Mouse (Mus musculus): ENCODE measurements at regions not wholly inside any gene's neighbourhood (a gene's known extent, or its start where the extent isn't known, plus 50 kb on each side); places are given as distances from the start of the nearest gene placed in this dataset.
"Not testable (repeated sequence)": the region's sequence is repeated elsewhere in the genome, so short reads cannot be mapped to it uniquely, and the experiment has no call there.

- no peak for ATAC-seq (replicated peaks; ENCODE audit: poor library complexity)
These were observed 512.1 kb upstream of the Vrk2 start for GRCm38 (mm10) chr11:27105920-27106319.

GRCm38 (mm10) chr11:27102906-27103305, 509.1 kb upstream of the Vrk2 start:
- ATAC-seq (replicated peaks; ENCODE audit: poor library complexity): no peak

GRCm38 (mm10) chr11:27102045-27102444, 508.2 kb upstream of the Vrk2 start:
- ATAC-seq (replicated peaks; ENCODE audit: poor library complexity): peak; percentile 64

- no peak for ATAC-seq (replicated peaks; ENCODE audit: poor library complexity)
These were observed 502.8 kb upstream of the Vrk2 start for GRCm38 (mm10) chr11:27096615-27097014.

GRCm38 (mm10) chr11:27095460-27095859, 501.7 kb upstream of the Vrk2 start:
- not testable (repeated sequence) for ATAC-seq (replicated peaks; ENCODE audit: poor library complexity)

- ATAC-seq (replicated peaks; ENCODE audit: poor library complexity): no peak
These were observed 492.7 kb upstream of the Vrk2 start for GRCm38 (mm10) chr11:27086516-27086915.

- no peak for ATAC-seq (replicated peaks; ENCODE audit: poor library complexity)
These were observed 487.4 kb upstream of the Vrk2 start for GRCm38 (mm10) chr11:27081188-27081587.

- no peak for ATAC-seq (replicated peaks; ENCODE audit: poor library complexity)
These were observed 476.6 kb upstream of the Vrk2 start for GRCm38 (mm10) chr11:27070381-27070780.

- ATAC-seq (replicated peaks; ENCODE audit: poor library complexity): peak; percentile 90
These were observed 433.5 kb upstream of the Vrk2 start for GRCm38 (mm10) chr11:27027243-27027852.

- ATAC-seq (replicated peaks; ENCODE audit: poor library complexity): peak; percentile 29; the same call in 1 of the 2 replicates
These were observed 431.7 kb upstream of the Vrk2 start for GRCm38 (mm10) chr11:27025500-27025899.

- peak; percentile 80 for ATAC-seq (replicated peaks; ENCODE audit: poor library complexity)
These were observed 402.7 kb upstream of the Vrk2 start for GRCm38 (mm10) chr11:26996292-26997099.

- no peak for ATAC-seq (replicated peaks; ENCODE audit: poor library complexity)
These were observed 387.4 kb upstream of the Vrk2 start for GRCm38 (mm10) chr11:26981216-26981615.

GRCm38 (mm10) chr11:26972533-26973081, 378.8 kb upstream of the Vrk2 start:
- no peak for ATAC-seq (replicated peaks; ENCODE audit: poor library complexity)

- ATAC-seq (replicated peaks; ENCODE audit: poor library complexity): no peak
These were observed 377.4 kb upstream of the Vrk2 start for GRCm38 (mm10) chr11:26971161-26971560.

GRCm38 (mm10) chr11:26967427-26967826, 373.6 kb upstream of the Vrk2 start:
- no peak for ATAC-seq (replicated peaks; ENCODE audit: poor library complexity)

GRCm38 (mm10) chr11:26962928-26963667, 369.3 kb upstream of the Vrk2 start:
- peak; percentile 45 for ATAC-seq (replicated peaks; ENCODE audit: poor library complexity)

GRCm38 (mm10) chr11:26962040-26962927, 368.5 kb upstream of the Vrk2 start:
- no peak for ATAC-seq (replicated peaks; ENCODE audit: poor library complexity)

GRCm38 (mm10) chr11:26961336-26961980, 367.7 kb upstream of the Vrk2 start:
- ATAC-seq (replicated peaks; ENCODE audit: poor library complexity): peak; percentile 99

- ATAC-seq (replicated peaks; ENCODE audit: poor library complexity): no peak
These were observed 362.4 kb upstream of the Vrk2 start for GRCm38 (mm10) chr11:26956153-26956552.

- no peak for ATAC-seq (replicated peaks; ENCODE audit: poor library complexity)
These were observed 338.0 kb upstream of the Vrk2 start for GRCm38 (mm10) chr11:26931766-26932165.

Data from megakaryocyte progenitor cell, adult 5-6 weeks (primary cell).